Mouse (Mus musculus): Measurements from ENCODE around the gene Araf. TPM values are rescaled to one million over a fixed set of nuclear protein-coding genes. Genes with fewer than 3 reads are reported as not detected.

Gene Araf
- polyA plus RNA-seq (2017; shearing (Covaris generic)): 205 TPM

DNA sequence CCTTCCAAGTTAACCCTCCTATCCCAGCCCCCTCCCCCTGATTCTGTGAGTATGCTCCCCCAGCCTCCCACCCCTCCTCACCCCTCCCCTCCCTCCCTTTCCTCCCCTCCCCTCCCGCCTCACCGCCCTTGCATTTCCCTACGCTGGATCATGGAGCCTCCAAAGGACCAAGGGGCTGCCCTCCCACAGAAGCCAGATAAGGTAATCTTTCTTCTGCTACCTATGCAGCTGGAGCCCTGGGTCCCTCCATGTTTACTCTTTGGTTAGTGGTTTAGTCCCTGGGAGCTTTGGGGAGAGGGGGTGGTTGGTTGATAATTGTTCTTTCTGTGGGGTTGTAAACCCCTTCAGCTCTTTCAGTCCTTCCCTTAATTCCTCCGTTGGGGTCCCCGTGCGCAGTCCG is at the start of gene Araf:
Gene Araf, plus strand, starts transcription at position 134 of the 400 bp plus-strand sequence.

DNA sequence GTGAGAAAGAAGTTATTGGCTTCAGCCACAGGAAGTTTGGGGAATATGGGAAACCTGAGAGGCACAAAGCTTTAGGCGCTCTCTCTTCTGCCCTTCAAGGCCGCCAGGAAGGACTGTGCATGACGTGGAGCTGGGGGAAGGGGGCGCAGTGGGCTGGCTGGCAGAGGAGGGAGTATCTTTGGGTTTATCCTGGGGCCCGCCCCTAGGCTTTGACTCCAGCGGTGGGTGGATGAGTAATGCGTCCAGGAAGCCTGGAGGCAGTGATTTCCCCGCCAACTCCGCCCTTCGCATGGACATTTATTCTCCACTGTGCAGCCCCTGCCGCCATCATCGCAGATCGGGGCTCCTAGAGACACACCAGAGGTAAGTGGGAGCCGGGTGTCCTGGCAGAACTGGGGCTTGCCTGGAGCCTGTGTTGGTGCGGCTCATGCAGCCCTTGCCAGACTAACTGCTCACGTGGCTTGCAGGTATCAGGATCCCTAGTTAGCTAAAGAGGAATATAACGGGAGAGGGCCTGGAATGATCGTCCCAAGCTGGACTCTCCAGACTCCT is 72.4 kb downstream of the Araf start, which contains the start of gene Timp1:
Gene Timp1, plus strand, starts transcription at position 205 of the 552 bp plus-strand sequence.

Other genes starting within 250 kb of the Araf start
- not detected for gene Rgn, start 248.0 kb upstream of the Araf start, polyA plus RNA-seq (2017; shearing (Covaris generic))
- gene Rbm10, start 180.3 kb upstream of the Araf start, polyA plus RNA-seq (2017; shearing (Covaris generic)): 79.3 TPM
- 178 TPM for gene Ndufb11, start 180.2 kb upstream of the Araf start, polyA plus RNA-seq (2017; shearing (Covaris generic))
- gene Uba1, start 139.5 kb upstream of the Araf start, polyA plus RNA-seq (2017; shearing (Covaris generic)): 281 TPM
- 12.5 TPM for gene Cdk16, start 109.9 kb upstream of the Araf start, polyA plus RNA-seq (2017; shearing (Covaris generic))
- gene Usp11, start 93.9 kb upstream of the Araf start, polyA plus RNA-seq (2017; shearing (Covaris generic)): 29.4 TPM
- gene Timp1, start 72.4 kb downstream of the Araf start, polyA plus RNA-seq (2017; shearing (Covaris generic)): not detected
- gene Syn1, start 123.2 kb downstream of the Araf start, polyA plus RNA-seq (2017; shearing (Covaris generic)): 0.50 TPM
- gene Cfp, start 133.7 kb downstream of the Araf start, polyA plus RNA-seq (2017; shearing (Covaris generic)): 12.3 TPM
- gene Elk1, start 152.8 kb downstream of the Araf start, polyA plus RNA-seq (2017; shearing (Covaris generic)): 10.8 TPM
- 44.0 TPM for gene Uxt, start 164.2 kb downstream of the Araf start, polyA plus RNA-seq (2017; shearing (Covaris generic))

All from inflammation-experienced regulatory T-cells, adult 16 weeks (primary cell).